Mouse (Mus musculus) forebrain, embryonic 14.5 days (tissue): ENCODE measurements around the gene Mrm1. TPM values are rescaled to one million over a fixed set of nuclear protein-coding genes. Genes with fewer than 3 reads are reported as not detected.
A peak's percentile ranks its signal among the peaks of the same experiment; 100 is the strongest.

Experiments used
- ATAC-seq: fragments of 200-750 bp; cut with Nextera tagmentation; 2 replicates; pipeline ENCODE4 v1.8.0; 2017; ENCODE audit warnings: mild to moderate bottlenecking, moderate library complexity
- DNase-seq: peaks from one replicate; pipeline ENCODE4 v3.0.0-alpha.2; 2015; ENCODE audit warnings: low spot score
- H3K27ac ChIP-seq: fragments of 300-500 bp; sonication (generic); 2 replicates; pipeline ENCODE4 v1.5.1; 2014; ENCODE audit warnings: low read depth, mild to moderate bottlenecking, control low read depth, low read length, moderate library complexity
- H3K27me3 ChIP-seq: fragments of 300-500 bp; sonication (generic); replicated peaks from 2 replicates; pipeline ENCODE4 v1.6.1; 2014; ENCODE audit warnings: low read length, control low read depth, mixed read lengths; ENCODE audit not compliant: control insufficient read depth, insufficient read depth
- H3K36me3 ChIP-seq: fragments of 300-500 bp; sonication (generic); 2 replicates; pipeline ENCODE4 v1.6.1; 2014; ENCODE audit warnings: low read length, control low read depth; ENCODE audit not compliant: control insufficient read depth, insufficient read depth
- H3K4me1 ChIP-seq: fragments of 300-500 bp; sonication (generic); 2 replicates; pipeline ENCODE4 v1.6.1; 2014; ENCODE audit warnings: antibody characterized with exemption, low read length, control low read depth; ENCODE audit not compliant: control insufficient read depth, insufficient read depth
- H3K4me2 ChIP-seq: fragments of 300-500 bp; sonication (generic); 2 replicates; pipeline ENCODE4 v1.6.1; 2014; ENCODE audit warnings: mild to moderate bottlenecking, control low read depth, low read length
- H3K4me3 ChIP-seq: fragments of 300-500 bp; sonication (generic); 2 replicates; pipeline ENCODE4 v1.5.1; 2014; ENCODE audit warnings: low read depth, low read length, control low read depth
- H3K9ac ChIP-seq: fragments of 300-500 bp; sonication (generic); 2 replicates; pipeline ENCODE4 v1.6.1; 2014; ENCODE audit warnings: mild to moderate bottlenecking, low read length, control low read depth, moderate library complexity
- H3K9me3 ChIP-seq: fragments of 300-500 bp; sonication (generic); replicated peaks from 2 replicates; pipeline ENCODE4 v1.6.1; 2016; ENCODE audit warnings: low read length, control low read depth, mixed read lengths; ENCODE audit not compliant: control insufficient read depth
- WGBS: fragments of 180-500 bp; shearing (Covaris S2); extraction: QIAGEN DNeasy Blood & Tissue Kit; methylation state at CpG from one replicate; pipeline ENCODE4 v1.1.7; 2014; 5-methylcytosine and 5-hydroxymethylcytosine counted together
- polyA plus RNA-seq: library from polyadenylated mRNA; unstranded; fragments of >200 nt; fragmentation: Nextera tagmentation; extraction: Ambion mirVana; gene quantifications from 2 replicates; pipeline ENCODE4 v1.2.1, GENCODE M21; 2014

The Mrm1 gene
- polyA plus RNA-seq, result 10.5 and 12.1 TPM in 2 replicates

DNA sequence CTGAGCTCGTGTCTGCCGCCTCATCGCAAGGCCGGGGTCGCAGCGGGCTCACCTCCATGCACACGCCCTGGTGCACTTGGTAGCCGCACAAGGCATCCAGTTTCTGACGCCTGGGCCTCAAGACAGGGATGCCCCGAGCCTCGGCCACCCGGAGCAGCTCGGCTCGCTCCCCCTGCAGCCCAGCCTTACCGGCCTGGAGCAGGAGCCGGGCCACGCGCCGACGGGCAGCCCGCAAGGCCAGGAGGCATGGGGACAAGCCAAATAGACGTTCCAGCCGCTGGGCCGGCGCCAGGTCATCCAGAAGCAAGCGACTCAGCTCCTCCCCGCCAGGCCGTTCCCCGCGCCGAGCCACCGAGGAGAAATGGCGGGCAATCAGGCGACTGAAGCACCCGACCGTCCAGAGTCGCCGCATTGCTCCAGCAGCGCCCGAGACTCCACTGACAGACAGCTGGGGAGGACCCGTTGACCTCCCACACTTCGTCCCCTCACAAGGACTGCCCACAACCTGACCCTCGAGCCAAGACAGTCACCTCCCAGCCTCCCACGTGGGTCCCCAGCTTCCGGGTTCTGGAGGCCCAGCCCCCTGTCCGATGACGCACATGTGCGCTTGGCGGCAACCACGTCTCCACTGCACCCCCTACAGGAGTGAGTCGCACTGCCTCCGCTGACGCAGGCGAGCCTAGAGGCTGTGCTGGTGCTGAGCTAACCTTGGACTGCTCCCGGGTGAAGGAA, at the start of gene Mrm1:
Gene Mrm1, minus strand, starts transcription at position 555 of the 732 bp plus-strand sequence.
- 0 out of 2 replicates have a peak within 1 kb of the TSS, but pooled peaks have one; percentile 27 for H3K27ac ChIP-seq
- 0% methylated on average over 53 of the region's 55 CpGs for WGBS
- peak within 1 kb of the TSS; percentile 67 for H3K4me3 ChIP-seq
- H3K9me3 ChIP-seq, result no peaks in the 10 kb centered on the region
- no peaks in the 10 kb centered on the region for H3K36me3 ChIP-seq
- DNase-seq (peak; percentile 94), ATAC-seq (peak; percentile 87)
- H3K9ac ChIP-seq, result peak within 1 kb of the TSS; percentile 68
- peak within 1 kb of the TSS; percentile 99 for H3K4me2 ChIP-seq
- H3K27me3 ChIP-seq, result no peaks in the 10 kb centered on the region
- no peaks in the 10 kb centered on the region for H3K4me1 ChIP-seq

DNA sequence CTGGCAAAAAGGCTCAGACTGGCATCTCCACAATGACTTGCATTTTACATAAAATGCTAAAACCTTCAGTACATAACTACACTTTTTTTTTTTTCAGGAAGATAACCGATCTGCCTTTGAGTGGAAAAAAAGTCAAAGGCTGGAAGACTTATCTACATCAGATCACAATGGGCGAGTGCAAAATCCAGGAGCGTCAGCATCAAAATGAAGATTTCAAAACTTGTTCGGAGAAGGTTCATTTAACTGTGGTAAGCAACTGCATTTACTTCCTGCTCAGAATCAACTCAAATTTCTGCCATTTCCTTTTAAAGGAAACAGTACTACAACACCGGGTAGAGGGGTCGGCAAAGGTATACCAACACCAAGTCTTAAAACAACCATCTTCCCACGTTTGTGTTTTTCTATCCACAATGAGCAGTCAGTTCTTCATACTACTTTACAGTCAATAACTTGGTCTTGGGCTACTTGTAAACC, 49.5 kb upstream of the Mrm1 start:
- 20% methylated on average over 7 of the region's 7 CpGs for WGBS

DNA sequence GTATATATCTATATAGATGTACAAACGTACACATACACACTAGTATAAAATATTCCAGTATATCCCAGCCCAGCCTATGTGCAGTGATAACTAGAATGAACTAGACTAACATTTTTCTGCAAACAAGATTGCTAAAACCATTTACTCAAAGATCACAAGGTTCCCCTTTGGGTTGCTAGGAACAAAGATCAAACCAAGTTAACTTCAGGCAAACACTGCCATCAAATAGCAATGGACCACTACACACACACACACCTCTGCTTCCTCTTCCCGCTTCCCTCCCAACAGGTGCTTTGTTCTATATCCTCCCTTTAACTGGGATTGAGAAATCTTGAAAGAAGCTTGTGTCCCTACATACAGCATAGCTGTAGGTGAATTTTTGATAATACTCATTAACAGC, 48.3 kb upstream of the Mrm1 start:
- no peaks in the 10 kb centered on the region for H3K9me3 ChIP-seq
- DNase-seq, result no peak
- peaks cover 3% of the 10 kb centered on the region for H3K36me3 ChIP-seq
- no peak overlapping the region for H3K4me3 ChIP-seq
- WGBS, result 86% methylated on average over 2 of the region's 2 CpGs
- no peak overlapping the region for H3K9ac ChIP-seq
- H3K4me2 ChIP-seq, result no peak overlapping the region
- ATAC-seq, result no peak
- H3K27ac ChIP-seq, result no peak overlapping the region
- no peaks in the 10 kb centered on the region for H3K27me3 ChIP-seq
- H3K4me1 ChIP-seq, result peaks cover 11% of the 10 kb centered on the region

More for the DNA sequence above, 49.5 kb upstream of the Mrm1 start:
- Histone ChIP-seq H3K9me3 (no peaks in the 10 kb centered on the region), H3K36me3 (no peaks in the 10 kb centered on the region; the same call in 1 of the 2 replicates), H3K27ac (no peak overlapping the region; the same call in 1 of the 2 replicates), H3K4me1 (peaks cover 11% of the 10 kb centered on the region), H3K4me2 (peak overlapping the region; percentile 72), H3K27me3 (no peaks in the 10 kb centered on the region), H3K9ac (peak overlapping the region; percentile 92), H3K4me3 (peak overlapping the region; percentile 89)
- ATAC-seq, result no peak
- no peak for DNase-seq

DNA sequence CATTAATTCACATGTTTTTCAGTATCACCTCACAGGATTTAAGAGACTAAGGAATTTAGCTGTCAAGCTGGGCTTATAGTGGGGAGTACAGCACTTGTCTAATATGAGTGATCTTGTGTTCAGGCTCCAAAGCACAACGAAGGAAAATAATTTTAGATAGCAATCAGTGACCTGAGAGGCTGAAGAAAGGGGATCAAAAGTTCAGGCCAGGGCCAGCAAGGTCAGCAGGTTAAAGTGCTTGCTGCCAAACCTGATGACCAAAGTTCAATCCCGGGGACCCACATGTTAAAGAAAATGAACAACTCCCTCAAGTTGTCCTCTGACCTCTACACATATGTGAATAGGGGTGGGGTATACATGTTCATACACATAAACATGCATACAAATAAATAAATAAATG, 46.0 kb upstream of the Mrm1 start:
- WGBS, result 83% methylated on average over 2 of the region's 2 CpGs
- Histone ChIP-seq H3K27ac (no peak overlapping the region), H3K36me3 (peaks cover 11% of the 10 kb centered on the region), H3K4me2 (no peak overlapping the region), H3K9me3 (no peaks in the 10 kb centered on the region), H3K4me3 (no peak overlapping the region), H3K27me3 (no peaks in the 10 kb centered on the region), H3K4me1 (peaks cover 11% of the 10 kb centered on the region), H3K9ac (no peak overlapping the region)
- no peak for DNase-seq
- no peak for ATAC-seq

DNA sequence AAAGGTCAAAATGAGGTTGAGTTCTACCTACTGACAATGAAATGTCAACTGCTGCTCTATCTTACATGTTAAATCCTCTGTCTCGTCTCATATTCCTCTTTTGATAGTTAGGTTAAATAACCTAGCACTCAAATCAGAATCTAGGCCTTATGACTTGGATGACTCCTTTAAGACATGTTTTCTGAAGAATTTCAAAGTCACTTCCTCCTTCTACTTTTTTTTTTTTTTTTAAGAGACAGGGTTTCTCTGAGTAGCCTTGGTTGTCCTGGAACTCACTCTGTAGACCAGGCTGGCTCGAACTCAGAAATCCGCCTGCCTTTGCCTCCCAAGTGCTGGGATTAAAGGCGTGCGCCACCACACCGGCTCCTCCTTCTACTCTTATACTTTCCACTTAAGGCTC, 36.0 kb upstream of the Mrm1 start:
- Histone ChIP-seq H3K9ac (no peak overlapping the region), H3K4me3 (no peak overlapping the region), H3K4me2 (no peak overlapping the region), H3K27me3 (no peaks in the 10 kb centered on the region), H3K27ac (no peak overlapping the region), H3K4me1 (no peaks in the 10 kb centered on the region), H3K36me3 (peaks cover 63% of the 10 kb centered on the region), H3K9me3 (no peaks in the 10 kb centered on the region)
- ATAC-seq, result no peak
- 95% methylated on average over 6 of the region's 6 CpGs for WGBS
- no peak for DNase-seq

DNA sequence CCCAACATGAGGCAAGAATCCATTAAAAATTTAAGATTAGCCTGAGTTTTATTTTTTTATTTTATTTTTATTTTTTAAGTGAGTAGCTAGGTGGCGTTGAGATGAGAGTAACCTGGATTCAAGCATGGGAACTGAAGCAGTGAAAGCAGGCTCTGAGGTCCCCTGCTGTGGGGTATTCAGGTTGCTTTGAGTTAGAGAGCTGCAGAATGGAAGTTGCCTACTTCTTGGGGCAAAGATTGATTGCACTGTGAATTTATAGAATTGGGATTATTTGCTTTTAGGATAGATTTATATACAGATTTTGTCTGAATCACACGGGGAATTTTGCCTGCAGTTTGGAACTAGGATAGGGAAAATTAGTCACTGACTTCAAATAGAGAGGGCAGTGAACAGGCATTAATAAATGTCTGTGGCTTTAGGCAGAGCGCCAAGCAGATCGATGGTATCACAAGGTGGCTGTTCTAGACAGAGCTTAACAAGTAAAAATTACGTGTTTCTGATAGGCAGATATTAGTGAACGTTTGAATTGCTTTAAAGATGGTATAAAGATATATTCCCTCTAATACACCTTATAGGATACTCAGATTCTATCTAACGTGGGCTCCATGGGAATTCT, 28.3 kb upstream of the Mrm1 start:
- Histone ChIP-seq H3K9me3 (no peaks in the 10 kb centered on the region), H3K4me3 (no peak overlapping the region), H3K36me3 (peaks cover 41% of the 10 kb centered on the region), H3K27me3 (no peaks in the 10 kb centered on the region), H3K4me2 (no peak overlapping the region), H3K4me1 (no peaks in the 10 kb centered on the region), H3K9ac (no peak overlapping the region), H3K27ac (no peak overlapping the region)
- DNase-seq (no peak), ATAC-seq (no peak)
- 85% methylated on average over 7 of the region's 7 CpGs for WGBS

DNA sequence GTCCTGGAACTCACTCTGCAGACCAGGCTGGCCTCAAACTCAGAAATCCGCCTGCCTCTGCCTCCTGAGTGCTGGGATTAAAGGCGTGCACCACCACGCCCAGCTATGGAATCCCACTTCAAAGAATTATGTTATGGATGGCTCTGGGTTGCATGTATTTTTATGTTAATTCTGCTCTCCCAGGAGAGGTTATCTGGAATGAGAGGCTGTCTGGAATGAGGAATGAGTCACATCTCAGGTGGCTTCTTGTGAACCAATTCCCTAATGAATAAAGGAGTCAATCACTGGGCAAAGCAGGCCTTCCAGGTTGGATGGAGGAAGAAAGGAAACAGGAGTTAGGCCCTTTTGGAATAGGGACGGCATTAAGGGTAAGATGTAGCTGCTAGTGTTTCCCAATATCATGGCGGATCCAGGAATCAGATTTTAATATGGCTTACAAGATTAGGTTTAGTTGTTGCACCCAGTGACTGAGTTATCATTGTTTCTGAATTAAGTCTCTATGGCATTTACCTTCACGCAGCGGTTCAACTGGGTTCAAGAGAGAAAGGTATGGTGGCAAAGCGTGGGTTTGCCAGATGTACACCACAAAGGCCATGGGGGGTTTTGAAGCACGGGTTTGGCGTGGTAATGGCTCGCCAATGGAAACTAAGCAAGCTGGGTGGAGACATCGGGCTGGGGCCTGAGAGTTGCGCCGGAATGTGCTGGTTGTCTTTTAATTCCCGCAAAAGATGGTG, 27.6 kb upstream of the Mrm1 start:
- Histone ChIP-seq H3K27me3 (no peaks in the 10 kb centered on the region), H3K27ac (no peak overlapping the region), H3K4me1 (no peaks in the 10 kb centered on the region), H3K36me3 (peaks cover 41% of the 10 kb centered on the region), H3K4me3 (no peak overlapping the region), H3K9me3 (no peaks in the 10 kb centered on the region), H3K9ac (no peak overlapping the region), H3K4me2 (no peak overlapping the region)
- 95% methylated on average over 15 of the region's 15 CpGs for WGBS
- ATAC-seq, result no peak
- no peak for DNase-seq

DNA sequence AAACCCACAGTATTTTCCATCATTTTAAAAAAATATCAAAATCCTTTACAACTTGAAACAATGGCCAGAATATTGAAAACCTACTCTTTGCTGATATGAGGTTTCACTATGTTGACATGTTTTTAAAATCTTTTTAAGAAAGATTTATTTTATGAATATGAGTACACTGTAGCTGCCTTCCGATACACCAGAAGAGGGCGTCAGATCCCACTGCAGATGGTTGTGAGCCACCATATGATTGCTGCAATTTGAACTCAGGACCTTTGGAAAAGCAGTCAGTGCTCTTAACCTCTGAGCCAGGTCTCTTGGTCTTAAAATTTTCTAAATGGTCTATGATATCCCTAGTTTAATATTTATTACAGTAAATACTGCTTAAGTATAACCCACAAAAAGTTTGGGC, 20.0 kb upstream of the Mrm1 start:
- no peak for ATAC-seq
- no peaks in the 10 kb centered on the region for H3K4me1 ChIP-seq
- H3K36me3 ChIP-seq, result peaks cover 68% of the 10 kb centered on the region
- 93% methylated on average over 2 of the region's 2 CpGs for WGBS
- H3K27me3 ChIP-seq, result no peaks in the 10 kb centered on the region
- no peak overlapping the region for H3K4me3 ChIP-seq
- H3K4me2 ChIP-seq, result no peak overlapping the region
- no peak overlapping the region for H3K27ac ChIP-seq
- H3K9me3 ChIP-seq, result no peaks in the 10 kb centered on the region
- no peak overlapping the region for H3K9ac ChIP-seq
- DNase-seq, result no peak
